Mouse (Mus musculus) gastrocnemius, adult 2 months (tissue): Measurements from ENCODE around the gene Ptgis. TPM values are rescaled to one million over a fixed set of nuclear protein-coding genes. Genes with fewer than 3 reads are reported as not detected.

Experiments used
- DNase-seq: peaks from one replicate; pipeline ENCODE4 v3.0.0; 2022
- H3K27ac ChIP-seq: fragments of 200-600 bp; 2 replicates; pipeline ENCODE4 v1.8.1; 2022; ENCODE audit warnings: mild to moderate bottlenecking
- H3K4me3 ChIP-seq: fragments of 200-600 bp; 2 replicates; pipeline ENCODE4 v1.8.1; 2022; ENCODE audit warnings: mild to moderate bottlenecking, moderate library complexity
- CTCF ChIP-seq: fragments of 200-600 bp; IDR thresholded peaks from 2 replicates; pipeline ENCODE4 v1.8.1; 2022; ENCODE audit warnings: antibody characterized with exemption, mild to moderate bottlenecking, moderate library complexity
- intact Hi-C: fragments of 180-260 bp; cut with DNase I; formaldehyde crosslinking; loops from one replicate; pipeline ENCODE4 v1.15.1; 2025
- long read RNA-seq, 2 experiments: library from polyadenylated mRNA; stranded (forward); transcript quantifications; one replicate each; pipeline ENCODE4 v2.0.0; 2021
- total RNA-seq, 2 experiments: library from RNA; stranded (reverse); gene quantifications; 2 replicates each; pipeline ENCODE4 v1.2.3; 2021

The Ptgis gene
- total RNA-seq, result 1 to 10 TPM; 1.7 to 5.2 TPM
- long read RNA-seq, experiment 1, partial matches to known transcripts, result 2 of 4 reads
- long read RNA-seq, experiment 1, other reads (novel, unspliced or antisense), result 1 of 4 reads
- long read RNA-seq, experiment 2, partial matches to known transcripts, result 4 of 7 reads
- long read RNA-seq, experiment 2, other reads (novel, unspliced or antisense), result 0 of 7 reads

GRCm38 (mm10) chr2:167240008-167240964 is at the start of gene Ptgis:
Gene Ptgis, minus strand, starts transcription at chr2:167240604.
- H3K4me3 ChIP-seq, result peak within 1 kb of the TSS; percentile 70
- intact Hi-C loops, result no loop called here
- no peak for TF ChIP-seq CTCF
- peak; percentile 44 for DNase-seq
- peak within 1 kb of the TSS; percentile 64 for H3K27ac ChIP-seq

GRCm38 (mm10) chr2:167281461-167281860 is 41.1 kb upstream of the Ptgis start:
- no peak overlapping the region for H3K27ac ChIP-seq
- H3K4me3 ChIP-seq, result no peak overlapping the region
- TF ChIP-seq CTCF, result no peak
- intact Hi-C loops, result loop anchor here (2.0 kb wide), 1 partner anchor 181 kb away; no protein-coding TSS in a partner anchor
- DNase-seq, result peak; percentile 15

GRCm38 (mm10) chr2:167280986-167281310 is 40.5 kb upstream of the Ptgis start:
- no peak overlapping the region for H3K4me3 ChIP-seq
- no peak overlapping the region for H3K27ac ChIP-seq
- no peak for TF ChIP-seq CTCF
- no peak for DNase-seq
- intact Hi-C loops, result loop anchor here (1.0 to 2.0 kb wide), 2 partner anchors 136 to 182 kb away; no protein-coding TSS in a partner anchor

- no peak overlapping the region for H3K27ac ChIP-seq
- intact Hi-C loops, result loop anchor here (1.0 to 2.0 kb wide), 2 partner anchors 137 to 182 kb away; no protein-coding TSS in a partner anchor
- peak; percentile 98 for TF ChIP-seq CTCF
- peak; percentile 78 for DNase-seq
- no peak overlapping the region for H3K4me3 ChIP-seq
Observed at GRCm38 (mm10) chr2:167280090-167280985, 39.9 kb upstream of the Ptgis start.

- peak; percentile 74 for DNase-seq
- Histone ChIP-seq H3K4me3 (no peak overlapping the region), H3K27ac (no peak overlapping the region)
- intact Hi-C loops, result loop anchor here (1.0 to 2.0 kb wide), 2 partner anchors 57 to 206 kb away; no protein-coding TSS in a partner anchor
- peak; percentile 90 for TF ChIP-seq CTCF
Observed at GRCm38 (mm10) chr2:167278751-167279526, 38.5 kb upstream of the Ptgis start.

- no peak overlapping the region for H3K27ac ChIP-seq
- intact Hi-C loops, result loop anchor here (2.0 kb wide), 1 partner anchor 205 kb away; no protein-coding TSS in a partner anchor
- H3K4me3 ChIP-seq, result no peak overlapping the region
- DNase-seq, result peak; percentile 11
- TF ChIP-seq CTCF, result no peak
Observed at GRCm38 (mm10) chr2:167278011-167278410, 37.6 kb upstream of the Ptgis start.

GRCm38 (mm10) chr2:167277026-167277425 is 36.6 kb upstream of the Ptgis start:
- intact Hi-C loops, result no loop called here
- Histone ChIP-seq H3K27ac (no peak overlapping the region), H3K4me3 (no peak overlapping the region)
- peak; percentile 14 for DNase-seq
- TF ChIP-seq CTCF, result no peak

- DNase-seq, result peak; percentile 11
Observed at GRCm38 (mm10) chr2:167275856-167276255, 35.5 kb upstream of the Ptgis start.

GRCm38 (mm10) chr2:167274713-167275465 is 34.5 kb upstream of the Ptgis start:
- H3K4me3 ChIP-seq, result no peak overlapping the region
- intact Hi-C loops, result no loop called here
- H3K27ac ChIP-seq, result no peak overlapping the region
- DNase-seq, result peak; percentile 15
- TF ChIP-seq CTCF, result no peak

More at GRCm38 (mm10) chr2:167275856-167276255, 35.5 kb upstream of the Ptgis start:
- no peak overlapping the region for H3K4me3 ChIP-seq
- intact Hi-C loops, result no loop called here
- no peak for TF ChIP-seq CTCF
- no peak overlapping the region for H3K27ac ChIP-seq

GRCm38 (mm10) chr2:167273206-167273740 is 32.9 kb upstream of the Ptgis start:
- Histone ChIP-seq H3K4me3 (no peak overlapping the region), H3K27ac (peak overlapping the region; percentile 20; the same call in 1 of the 2 replicates)
- TF ChIP-seq CTCF, result no peak
- intact Hi-C loops, result no loop called here
- peak; percentile 44 for DNase-seq
